Mouse (Mus musculus): ENCODE data around the gene Rtn3. TPM values are rescaled to one million over a fixed set of nuclear protein-coding genes. Genes with fewer than 3 reads are reported as not detected.
A peak's percentile ranks its signal among the peaks of the same experiment; 100 is the strongest.
"Not testable (repeated sequence)": the region's sequence is repeated elsewhere in the genome, so short reads cannot be mapped to it uniquely, and the experiment has no call there.

Rtn3 gene
- polyA plus RNA-seq, 1 experiment from 2014 or later, result 670 TPM

GRCm38 (mm10) chr19:7420108-7420507 lies 63.0 kb downstream of the Rtn3 start:
- H3K36me3 ChIP-seq, result peaks cover 13% of the 10 kb centered on the region; the same call in 1 of the 2 replicates
- H3K4me3 ChIP-seq (replicated peaks), result peak overlapping the region; percentile 85
- peak overlapping the region; percentile 85 for H3K4me2 ChIP-seq
- WGBS, result 36% methylated on average over 12 of the region's 12 CpGs
- H3K27ac ChIP-seq (replicated peaks), result peak overlapping the region; percentile 99
- peaks cover 78% of the 10 kb centered on the region for H3K4me1 ChIP-seq
- no peaks in the 10 kb centered on the region for H3K9me3 ChIP-seq (replicated peaks)
- ATAC-seq (ENCODE audit: low FRiP score), result no peak
- H3K27me3 ChIP-seq (replicated peaks), result no peaks in the 10 kb centered on the region
- peak overlapping the region; percentile 99 for H3K9ac ChIP-seq (replicated peaks)

DNA sequence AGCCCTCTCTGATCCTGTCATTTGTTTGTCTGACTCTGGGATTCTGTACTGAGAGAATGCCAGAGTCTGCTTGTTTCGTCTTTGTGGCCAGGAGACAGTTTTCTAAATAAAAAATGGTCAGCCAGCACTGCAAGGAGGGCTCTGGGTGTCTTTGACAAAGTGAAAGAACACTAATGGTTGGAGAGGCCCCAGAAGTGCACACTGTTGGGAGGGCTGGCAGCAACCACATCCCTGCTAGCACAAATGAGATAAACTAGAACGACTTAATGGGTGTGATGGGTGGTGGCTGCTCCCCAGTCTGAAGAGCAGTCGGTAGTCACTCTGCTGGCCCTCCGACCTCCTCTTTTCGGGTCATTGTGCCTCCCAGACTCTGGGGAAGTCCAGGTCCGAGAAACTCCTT lies 63.9 kb downstream of the Rtn3 start:
- H3K36me3 ChIP-seq, result 0 out of 2 replicates have a peak, but pooled peaks cover 7% of the 10 kb centered on the region
- H3K9ac ChIP-seq (replicated peaks), result peak overlapping the region; percentile 99
- peaks cover 68% of the 10 kb centered on the region for H3K4me1 ChIP-seq
- H3K4me3 ChIP-seq (replicated peaks), result peak overlapping the region; percentile 85
- peak overlapping the region; percentile 99 for H3K27ac ChIP-seq (replicated peaks)
- H3K27me3 ChIP-seq (replicated peaks), result no peaks in the 10 kb centered on the region
- peak overlapping the region; percentile 85 for H3K4me2 ChIP-seq
- no peak for ATAC-seq (ENCODE audit: low FRiP score)
- WGBS, result 12% methylated on average over 6 of the region's 6 CpGs
- H3K9me3 ChIP-seq (replicated peaks), result no peaks in the 10 kb centered on the region

- peak; percentile 71 for ATAC-seq (ENCODE audit: low FRiP score)
- Histone ChIP-seq H3K9me3 (replicated peaks) (no peaks in the 10 kb centered on the region), H3K9ac (replicated peaks) (peak overlapping the region; percentile 99), H3K4me2 (peak overlapping the region; percentile 85), H3K4me1 (peaks cover 59% of the 10 kb centered on the region), H3K27ac (replicated peaks) (peak overlapping the region; percentile 99), H3K27me3 (replicated peaks) (no peaks in the 10 kb centered on the region), H3K36me3 (0 out of 2 replicates have a peak, but pooled peaks cover 7% of the 10 kb centered on the region), H3K4me3 (replicated peaks) (peak overlapping the region; percentile 85)
- WGBS, result under 1% methylated on average over 57 of the region's 59 CpGs
These were observed 64.9 kb downstream of the Rtn3 start for GRCm38 (mm10) chr19:7417911-7418849.

DNA sequence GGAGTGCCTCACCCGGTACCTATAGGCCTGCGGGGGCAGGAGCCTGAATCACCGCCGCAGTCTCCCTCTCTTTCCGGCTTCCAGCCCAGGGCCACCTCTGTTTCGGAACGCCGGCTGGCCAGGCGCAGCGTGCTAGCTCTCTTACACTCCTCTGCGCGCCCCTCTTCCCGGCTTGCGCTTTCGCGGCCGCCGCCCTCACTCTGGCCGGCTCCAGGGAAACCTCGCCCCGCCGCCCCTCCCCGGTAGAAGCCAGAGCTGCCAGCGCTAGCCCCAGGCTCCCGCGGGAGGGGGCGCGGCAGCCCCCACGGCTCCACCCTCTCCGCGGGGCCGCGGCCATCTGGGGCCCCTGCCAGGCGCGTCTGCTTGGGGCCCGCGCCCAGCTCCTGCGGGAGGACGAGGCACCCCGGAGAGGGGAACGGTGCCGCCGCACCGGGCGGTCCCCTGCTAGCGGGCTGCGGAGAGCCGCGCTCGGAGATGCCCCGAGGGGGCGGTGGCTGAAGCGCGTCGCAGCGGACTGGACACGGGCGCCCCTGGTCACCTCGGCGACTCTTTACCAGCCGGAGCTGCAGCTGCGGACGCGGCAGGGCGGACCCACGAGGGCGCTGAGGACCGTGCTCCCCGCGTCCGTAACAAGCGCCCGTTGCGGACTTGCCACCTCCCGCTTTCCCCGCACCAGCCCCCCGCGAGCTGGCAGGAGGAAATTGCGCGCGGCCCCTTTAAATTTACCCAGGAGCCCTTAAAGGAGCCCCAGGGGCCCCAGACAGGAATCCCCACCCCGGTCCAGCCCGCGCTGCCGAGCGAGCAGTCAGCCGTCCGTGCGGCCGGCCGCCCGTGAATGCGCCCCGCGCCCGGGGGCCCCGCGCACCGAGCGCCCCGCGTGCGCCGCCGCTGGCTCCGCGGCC lies 66.0 kb downstream of the Rtn3 start, which contains the start of gene 2700081O15Rik:
2700081O15Rik (plus strand) TSS at position 792 of the 902 bp plus-strand sequence.
- ATAC-seq (ENCODE audit: low FRiP score), result peak; percentile 51
- peak within 1 kb of the TSS; percentile 99 for H3K9ac ChIP-seq (replicated peaks)
- H3K4me3 ChIP-seq (replicated peaks), result peak within 1 kb of the TSS; percentile 85
- H3K27me3 ChIP-seq (replicated peaks), result no peaks in the 10 kb centered on the region
- no peaks in the 10 kb centered on the region for H3K9me3 ChIP-seq (replicated peaks)
- H3K36me3 ChIP-seq, result 0 out of 2 replicates have a peak, but pooled peaks cover 7% of the 10 kb centered on the region
- peak within 1 kb of the TSS; percentile 85 for H3K4me2 ChIP-seq
- peak within 1 kb of the TSS; percentile 99 for H3K27ac ChIP-seq (replicated peaks)
- peaks cover 48% of the 10 kb centered on the region for H3K4me1 ChIP-seq
- WGBS, result under 1% methylated on average over 92 of the region's 107 CpGs

DNA sequence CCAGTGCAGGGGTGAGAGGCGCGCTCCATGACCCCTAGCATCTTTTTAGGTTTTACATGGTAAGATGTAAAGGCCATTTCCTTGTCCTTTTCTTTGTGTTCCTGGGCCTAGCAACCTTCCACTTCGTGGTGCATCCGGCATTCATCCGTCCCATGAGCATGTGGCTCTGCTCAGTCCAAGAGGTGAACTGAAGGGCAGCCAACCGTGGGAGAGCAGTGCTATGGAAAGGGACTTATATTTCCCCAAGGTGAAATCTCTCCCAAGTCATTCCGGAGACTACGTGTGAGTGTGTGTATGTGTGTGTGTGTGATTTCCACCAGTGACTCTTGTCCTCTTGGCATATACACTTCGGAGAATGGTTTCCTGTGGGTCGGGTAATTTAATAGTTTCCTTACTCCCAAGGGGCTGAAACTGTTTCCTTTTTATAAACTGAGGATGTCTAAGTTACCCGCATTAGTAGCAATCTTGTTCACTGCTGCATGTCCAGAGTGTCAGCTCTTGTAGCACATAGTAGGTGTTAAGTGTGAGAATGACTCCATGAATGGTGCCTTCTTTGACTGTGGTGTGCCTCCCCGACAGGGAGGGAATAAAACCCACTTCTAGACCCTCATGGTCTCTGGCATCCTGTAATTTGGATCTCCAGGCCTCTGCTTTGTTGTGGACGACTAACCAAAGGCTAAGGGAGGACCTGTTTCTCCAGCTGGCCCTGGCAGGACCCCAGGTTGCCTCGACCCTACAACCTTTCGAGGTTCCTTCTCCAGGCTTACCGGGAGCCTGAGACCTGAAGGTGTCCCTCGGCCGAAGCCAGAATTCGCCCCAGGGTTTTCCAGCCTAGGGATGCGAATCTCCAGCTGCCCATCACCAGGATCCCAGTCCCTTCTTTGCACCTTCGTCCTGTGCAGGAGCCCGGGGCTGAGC lies 66.9 kb downstream of the Rtn3 start:
- 20% methylated on average over 22 of the region's 22 CpGs for WGBS
- ATAC-seq (ENCODE audit: low FRiP score), result no peak
- peak overlapping the region; percentile 99 for H3K9ac ChIP-seq (replicated peaks)

DNA sequence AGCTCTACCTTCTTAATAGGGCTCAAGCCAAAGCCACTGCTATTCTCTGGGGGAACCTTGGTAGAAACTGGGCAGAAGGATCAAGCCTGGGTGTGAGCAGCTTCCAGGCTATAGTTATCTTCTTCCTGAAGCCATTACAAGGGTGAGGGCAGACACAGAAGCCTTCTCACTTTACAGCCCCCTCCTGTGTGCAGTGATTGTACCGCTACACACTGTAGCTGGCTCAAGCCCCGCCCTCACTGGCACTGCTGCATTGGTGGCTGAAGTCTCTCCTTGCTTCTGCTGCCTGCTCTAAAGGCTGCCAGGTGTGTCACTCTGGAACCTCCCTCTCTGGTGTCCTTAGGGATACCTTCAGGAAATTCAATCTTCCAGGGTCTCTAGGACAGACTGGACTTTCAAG lies 70.7 kb downstream of the Rtn3 start:
- 59% methylated on average over 2 of the region's 2 CpGs for WGBS
- Histone ChIP-seq H3K27me3 (replicated peaks) (no peaks in the 10 kb centered on the region), H3K4me3 (replicated peaks) (no peak overlapping the region), H3K27ac (replicated peaks) (no peak overlapping the region), H3K9me3 (replicated peaks) (no peaks in the 10 kb centered on the region), H3K4me2 (no peak overlapping the region), H3K36me3 (no peaks in the 10 kb centered on the region), H3K9ac (replicated peaks) (no peak overlapping the region), H3K4me1 (peaks cover 13% of the 10 kb centered on the region)
- no peak for ATAC-seq (ENCODE audit: low FRiP score)

More for the DNA sequence above, 66.9 kb downstream of the Rtn3 start:
- Histone ChIP-seq H3K4me1 (peaks cover 39% of the 10 kb centered on the region), H3K36me3 (0 out of 2 replicates have a peak, but pooled peaks cover 4% of the 10 kb centered on the region), H3K4me3 (replicated peaks) (peak overlapping the region; percentile 85), H3K9me3 (replicated peaks) (no peaks in the 10 kb centered on the region), H3K4me2 (peak overlapping the region; percentile 85), H3K27ac (replicated peaks) (peak overlapping the region; percentile 99), H3K27me3 (replicated peaks) (no peaks in the 10 kb centered on the region)

DNA sequence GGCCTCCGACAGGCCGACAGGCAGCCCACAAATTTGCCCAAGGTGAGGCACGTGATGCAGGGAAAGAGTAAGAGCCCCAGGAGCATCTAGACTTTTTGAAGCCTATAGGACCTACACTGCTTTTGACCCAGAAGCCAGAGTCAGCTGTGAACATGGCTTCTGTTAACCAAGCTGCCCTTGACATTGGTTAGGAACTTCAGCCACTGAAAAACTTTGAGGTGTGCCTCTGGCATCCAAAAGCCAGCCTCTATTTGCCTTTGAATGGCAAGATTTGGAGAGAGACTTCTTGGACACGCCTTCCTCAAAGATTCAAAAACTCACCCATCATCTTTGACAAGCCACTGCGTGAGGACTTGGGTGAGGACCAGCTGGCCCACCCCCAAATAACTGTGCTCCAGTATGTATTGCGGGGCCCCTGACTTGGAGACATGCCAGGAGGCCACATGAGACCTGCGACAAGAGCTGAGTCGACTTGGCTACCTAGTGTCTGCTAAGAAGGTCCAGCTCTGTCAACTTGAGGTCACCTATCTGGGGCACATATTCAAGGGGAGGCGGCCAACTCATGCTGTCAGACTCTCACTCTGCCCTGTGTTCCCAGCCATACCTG lies 78.4 kb downstream of the Rtn3 start:
- no peak overlapping the region for H3K4me3 ChIP-seq (replicated peaks)
- H3K36me3 ChIP-seq, result no peaks in the 10 kb centered on the region
- H3K27me3 ChIP-seq (replicated peaks), result no peaks in the 10 kb centered on the region
- no peak for ATAC-seq (ENCODE audit: low FRiP score)
- H3K27ac ChIP-seq (replicated peaks), result no peak overlapping the region
- no peaks in the 10 kb centered on the region for H3K4me1 ChIP-seq
- H3K9ac ChIP-seq (replicated peaks), result no peak overlapping the region
- no peaks in the 10 kb centered on the region for H3K9me3 ChIP-seq (replicated peaks)
- 75% methylated on average over 9 of the region's 9 CpGs for WGBS
- H3K4me2 ChIP-seq, result no peak overlapping the region

- Histone ChIP-seq H3K4me3 (replicated peaks) (no peak overlapping the region), H3K4me1 (no peaks in the 10 kb centered on the region), H3K9me3 (replicated peaks) (no peaks in the 10 kb centered on the region), H3K27ac (replicated peaks) (no peak overlapping the region), H3K27me3 (replicated peaks) (no peaks in the 10 kb centered on the region), H3K9ac (replicated peaks) (no peak overlapping the region), H3K36me3 (no peaks in the 10 kb centered on the region), H3K4me2 (no peak overlapping the region)
- WGBS, result 80% methylated on average over 11 of the region's 11 CpGs
- no peak for ATAC-seq (ENCODE audit: low FRiP score)
These were observed 82.4 kb downstream of the Rtn3 start for GRCm38 (mm10) chr19:7400635-7401034.

DNA sequence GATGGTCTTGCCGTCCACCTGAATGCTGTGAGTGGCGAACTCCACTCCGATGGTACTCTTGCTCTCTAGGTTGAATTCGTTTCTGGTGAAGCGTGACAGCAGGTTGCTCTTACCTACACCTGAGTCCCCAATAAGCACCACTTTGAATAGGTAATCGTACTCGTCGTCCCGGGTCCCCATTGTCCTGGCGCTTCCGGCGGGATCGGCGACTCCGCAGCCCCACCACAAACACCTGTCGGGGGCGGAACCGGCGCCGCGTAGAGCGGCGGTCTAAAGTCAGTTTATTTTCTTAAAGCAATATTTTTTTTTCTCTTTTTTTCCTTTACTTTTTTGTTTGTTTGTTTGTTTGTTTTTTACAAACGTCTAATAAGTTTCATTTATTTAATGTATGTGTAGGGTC lies 84.2 kb downstream of the Rtn3 start:
- not testable (repeated sequence) for H3K4me2 ChIP-seq; H3K4me1 ChIP-seq; H3K9ac ChIP-seq (replicated peaks); H3K27ac ChIP-seq (replicated peaks); ATAC-seq (ENCODE audit: low FRiP score); H3K36me3 ChIP-seq; H3K9me3 ChIP-seq (replicated peaks); H3K4me3 ChIP-seq (replicated peaks); H3K27me3 ChIP-seq (replicated peaks)
- WGBS, result 37% methylated on average over 24 of the region's 24 CpGs

Measured in neural tube, embryonic 15.5 days (tissue).